Mouse (Mus musculus) right cerebral cortex, postnatal 10 days (tissue): ENCODE results near the gene Cfap44.

ENCODE experiments used
- DNase-seq, 2 experiments: peaks; one replicate each; pipeline ENCODE4 v3.0.0; 2021; ENCODE audit warnings: low spot score in 2 of 2

Gene Cfap44

GRCm38 (mm10) chr16:44530829-44531228, 136.2 kb downstream of the Cfap44 start:
- peak; percentile 54 to 60 for DNase-seq

DNA sequence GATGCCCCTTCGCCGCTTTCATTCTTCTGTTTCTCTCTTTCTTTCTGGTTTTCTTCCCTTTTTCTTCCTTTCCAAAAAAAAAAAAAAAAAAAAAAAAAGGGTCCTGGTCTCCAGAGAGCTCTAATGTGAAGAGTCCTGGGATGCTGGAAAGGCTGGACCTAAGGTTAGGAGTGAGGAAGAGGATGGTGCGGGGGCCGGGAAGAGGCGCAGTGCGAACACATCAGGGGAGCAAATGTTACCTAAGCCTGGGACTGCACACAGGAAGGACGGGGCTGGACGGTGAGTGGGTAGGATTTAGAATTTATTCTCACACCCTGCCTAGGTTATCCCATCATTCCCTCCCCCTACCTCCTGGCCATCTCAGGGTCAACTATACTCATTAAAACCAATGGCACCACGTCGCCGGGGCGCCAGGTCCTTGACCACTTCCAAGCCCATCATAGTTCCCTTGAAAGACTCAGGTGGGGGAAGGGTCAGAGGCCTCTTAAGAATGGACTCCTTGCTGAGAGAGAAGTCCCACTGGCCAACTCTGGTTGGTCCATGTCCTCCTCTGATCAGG, 136.7 kb downstream of the Cfap44 start:
- DNase-seq: no peak
